Mouse (Mus musculus): Measurements from ENCODE around the gene Mcm2. TPM values are rescaled to one million over a fixed set of nuclear protein-coding genes. Genes with fewer than 3 reads are reported as not detected.
A peak's percentile ranks its signal among the peaks of the same experiment; 100 is the strongest.

Mcm2 gene
- polyA plus RNA-seq, 1 experiment from 2014 or later = 219 TPM

- ATAC-seq (ENCODE audit: insufficient read depth, low FRiP score, low TSS enrichment) (no peak), DNase-seq (ENCODE audit: low spot score) (no peak)
- Histone ChIP-seq H3K4me3 (ENCODE audit: low read depth, low read length) (no peak overlapping the region), H3K9ac (ENCODE audit: low read length) (no peak overlapping the region), H3K27me3 (ENCODE audit: control insufficient read depth, insufficient read depth, low read length) (no peaks in the 10 kb centered on the region), H3K4me1 (ENCODE audit: control insufficient read depth, insufficient read depth, low read length) (no peaks in the 10 kb centered on the region), H3K9me3 (ENCODE audit: control insufficient read depth, low read length) (no peaks in the 10 kb centered on the region), H3K27ac (ENCODE audit: low read depth, low read length) (no peak overlapping the region), H3K4me2 (ENCODE audit: low read depth) (no peak overlapping the region), H3K36me3 (ENCODE audit: control insufficient read depth, insufficient read depth, low read length) (peaks cover 5% of the 10 kb centered on the region)
- 50% methylated on average over 9 of the region's 9 CpGs for WGBS
Measured at GRCm38 (mm10) chr6:88857249-88857648, 41.3 kb downstream of the Mcm2 start.

- Histone ChIP-seq H3K4me1 (ENCODE audit: control insufficient read depth, insufficient read depth, low read length) (no peaks in the 10 kb centered on the region), H3K27me3 (ENCODE audit: control insufficient read depth, insufficient read depth, low read length) (no peaks in the 10 kb centered on the region), H3K4me2 (ENCODE audit: low read depth) (no peak overlapping the region), H3K4me3 (ENCODE audit: low read depth, low read length) (no peak overlapping the region), H3K9me3 (ENCODE audit: control insufficient read depth, low read length) (no peaks in the 10 kb centered on the region), H3K9ac (ENCODE audit: low read length) (no peak overlapping the region), H3K36me3 (ENCODE audit: control insufficient read depth, insufficient read depth, low read length) (no peaks in the 10 kb centered on the region), H3K27ac (ENCODE audit: low read depth, low read length) (no peak overlapping the region)
- no peak for ATAC-seq (ENCODE audit: insufficient read depth, low FRiP score, low TSS enrichment)
- DNase-seq (ENCODE audit: low spot score) = peak; percentile 64
- 19% methylated on average over 5 of the region's 5 CpGs for WGBS
Measured at GRCm38 (mm10) chr6:88855636-88856035, 42.9 kb downstream of the Mcm2 start.

- H3K4me1 ChIP-seq (ENCODE audit: control insufficient read depth, insufficient read depth, low read length) = no peaks in the 10 kb centered on the region
- no peak overlapping the region for H3K9ac ChIP-seq (ENCODE audit: low read length)
- H3K27ac ChIP-seq (ENCODE audit: low read depth, low read length) = no peak overlapping the region
- no peak overlapping the region for H3K4me3 ChIP-seq (ENCODE audit: low read depth, low read length)
- no peak for ATAC-seq (ENCODE audit: insufficient read depth, low FRiP score, low TSS enrichment)
- H3K27me3 ChIP-seq (ENCODE audit: control insufficient read depth, insufficient read depth, low read length) = no peaks in the 10 kb centered on the region
- WGBS = 73% methylated on average over 5 of the region's 5 CpGs
- DNase-seq (ENCODE audit: low spot score) = no peak
- H3K36me3 ChIP-seq (ENCODE audit: control insufficient read depth, insufficient read depth, low read length) = no peaks in the 10 kb centered on the region
- no peaks in the 10 kb centered on the region for H3K9me3 ChIP-seq (ENCODE audit: control insufficient read depth, low read length)
- H3K4me2 ChIP-seq (ENCODE audit: low read depth) = no peak overlapping the region
Measured at GRCm38 (mm10) chr6:88854509-88854908, 44.1 kb downstream of the Mcm2 start.

DNA sequence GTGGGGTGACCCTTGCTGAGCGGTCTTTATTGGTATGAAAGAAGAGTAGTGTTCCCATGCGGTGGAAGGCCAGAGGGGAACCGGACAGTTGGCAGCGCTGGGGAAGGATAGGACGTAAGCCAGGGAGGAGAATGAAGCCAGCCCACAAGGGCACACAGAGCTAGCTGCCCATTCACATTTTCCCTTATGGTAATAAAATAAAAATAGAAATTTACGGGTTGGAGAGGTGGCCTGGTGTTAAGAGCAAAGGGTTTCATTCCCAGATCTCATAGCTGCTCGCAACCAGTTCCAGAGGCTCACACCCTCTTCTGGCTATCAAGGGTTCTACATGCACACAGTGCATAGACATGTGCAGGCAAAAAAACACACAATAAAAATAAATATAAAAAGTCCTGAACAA is 48.5 kb downstream of the Mcm2 start:
- 86% methylated on average over 7 of the region's 7 CpGs for WGBS
- no peaks in the 10 kb centered on the region for H3K27me3 ChIP-seq (ENCODE audit: control insufficient read depth, insufficient read depth, low read length)
- H3K4me3 ChIP-seq (ENCODE audit: low read depth, low read length) = no peak overlapping the region
- H3K27ac ChIP-seq (ENCODE audit: low read depth, low read length) = no peak overlapping the region
- H3K36me3 ChIP-seq (ENCODE audit: control insufficient read depth, insufficient read depth, low read length) = 0 out of 2 replicates have a peak, but pooled peaks cover 2% of the 10 kb centered on the region
- H3K9me3 ChIP-seq (ENCODE audit: control insufficient read depth, low read length) = no peaks in the 10 kb centered on the region
- DNase-seq (ENCODE audit: low spot score) (no peak), ATAC-seq (ENCODE audit: insufficient read depth, low FRiP score, low TSS enrichment) (no peak)
- no peaks in the 10 kb centered on the region for H3K4me1 ChIP-seq (ENCODE audit: control insufficient read depth, insufficient read depth, low read length)
- H3K9ac ChIP-seq (ENCODE audit: low read length) = no peak overlapping the region
- H3K4me2 ChIP-seq (ENCODE audit: low read depth) = no peak overlapping the region

GRCm38 (mm10) chr6:88849270-88849669 is 49.3 kb downstream of the Mcm2 start:
- Histone ChIP-seq H3K4me1 (ENCODE audit: control insufficient read depth, insufficient read depth, low read length) (no peaks in the 10 kb centered on the region), H3K9me3 (ENCODE audit: control insufficient read depth, low read length) (no peaks in the 10 kb centered on the region), H3K27me3 (ENCODE audit: control insufficient read depth, insufficient read depth, low read length) (no peaks in the 10 kb centered on the region), H3K36me3 (ENCODE audit: control insufficient read depth, insufficient read depth, low read length) (peaks cover 2% of the 10 kb centered on the region; the same call in 1 of the 2 replicates), H3K27ac (ENCODE audit: low read depth, low read length) (no peak overlapping the region), H3K9ac (ENCODE audit: low read length) (no peak overlapping the region), H3K4me2 (ENCODE audit: low read depth) (no peak overlapping the region), H3K4me3 (ENCODE audit: low read depth, low read length) (no peak overlapping the region)
- WGBS = 55% methylated on average over 4 of the region's 4 CpGs
- DNase-seq (ENCODE audit: low spot score) (peak; percentile 41), ATAC-seq (ENCODE audit: insufficient read depth, low FRiP score, low TSS enrichment) (no peak)

GRCm38 (mm10) chr6:88847571-88847970 is 51.0 kb downstream of the Mcm2 start:
- peaks cover 2% of the 10 kb centered on the region; the same call in 1 of the 2 replicates for H3K36me3 ChIP-seq (ENCODE audit: control insufficient read depth, insufficient read depth, low read length)
- H3K4me2 ChIP-seq (ENCODE audit: low read depth) = no peak overlapping the region
- WGBS = 66% methylated on average over 2 of the region's 2 CpGs
- no peak overlapping the region for H3K27ac ChIP-seq (ENCODE audit: low read depth, low read length)
- H3K9me3 ChIP-seq (ENCODE audit: control insufficient read depth, low read length) = no peaks in the 10 kb centered on the region
- ATAC-seq (ENCODE audit: insufficient read depth, low FRiP score, low TSS enrichment) (no peak), DNase-seq (ENCODE audit: low spot score) (no peak)
- H3K4me3 ChIP-seq (ENCODE audit: low read depth, low read length) = no peak overlapping the region
- peaks cover 12% of the 10 kb centered on the region for H3K4me1 ChIP-seq (ENCODE audit: control insufficient read depth, insufficient read depth, low read length)
- no peaks in the 10 kb centered on the region for H3K27me3 ChIP-seq (ENCODE audit: control insufficient read depth, insufficient read depth, low read length)
- no peak overlapping the region for H3K9ac ChIP-seq (ENCODE audit: low read length)

GRCm38 (mm10) chr6:88844901-88845565 is 53.5 kb downstream of the Mcm2 start:
- no peak for ATAC-seq (ENCODE audit: insufficient read depth, low FRiP score, low TSS enrichment)
- no peak for DNase-seq (ENCODE audit: low spot score)

GRCm38 (mm10) chr6:88843781-88844725 is 54.5 kb downstream of the Mcm2 start:
- no peak overlapping the region for H3K4me2 ChIP-seq (ENCODE audit: low read depth)

More at GRCm38 (mm10) chr6:88844901-88845565, 53.5 kb downstream of the Mcm2 start:
- Histone ChIP-seq H3K9ac (ENCODE audit: low read length) (no peak overlapping the region), H3K4me3 (ENCODE audit: low read depth, low read length) (no peak overlapping the region), H3K27ac (ENCODE audit: low read depth, low read length) (no peak overlapping the region), H3K9me3 (ENCODE audit: control insufficient read depth, low read length) (no peaks in the 10 kb centered on the region), H3K4me2 (ENCODE audit: low read depth) (no peak overlapping the region), H3K4me1 (ENCODE audit: control insufficient read depth, insufficient read depth, low read length) (peaks cover 19% of the 10 kb centered on the region), H3K36me3 (ENCODE audit: control insufficient read depth, insufficient read depth, low read length) (peaks cover 2% of the 10 kb centered on the region; the same call in 1 of the 2 replicates), H3K27me3 (ENCODE audit: control insufficient read depth, insufficient read depth, low read length) (no peaks in the 10 kb centered on the region)
- 87% methylated on average over 7 of the region's 7 CpGs for WGBS

More at GRCm38 (mm10) chr6:88843781-88844725, 54.5 kb downstream of the Mcm2 start:
- no peak overlapping the region for H3K27ac ChIP-seq (ENCODE audit: low read depth, low read length)
- H3K9ac ChIP-seq (ENCODE audit: low read length) = no peak overlapping the region
- ATAC-seq (ENCODE audit: insufficient read depth, low FRiP score, low TSS enrichment) (no peak), DNase-seq (ENCODE audit: low spot score) (no peak)
- H3K4me3 ChIP-seq (ENCODE audit: low read depth, low read length) = no peak overlapping the region
- WGBS = 77% methylated on average over 9 of the region's 9 CpGs
- no peaks in the 10 kb centered on the region for H3K27me3 ChIP-seq (ENCODE audit: control insufficient read depth, insufficient read depth, low read length)
- H3K36me3 ChIP-seq (ENCODE audit: control insufficient read depth, insufficient read depth, low read length) = peaks cover 2% of the 10 kb centered on the region; the same call in 1 of the 2 replicates
- peaks cover 19% of the 10 kb centered on the region for H3K4me1 ChIP-seq (ENCODE audit: control insufficient read depth, insufficient read depth, low read length)
- H3K9me3 ChIP-seq (ENCODE audit: control insufficient read depth, low read length) = no peaks in the 10 kb centered on the region
